Mouse (Mus musculus) naive thymus-derived CD4-positive, alpha-beta T cell, adult 2 months (primary cell): ENCODE data around the gene Gm5072.
"Not testable (repeated sequence)": the region's sequence is repeated elsewhere in the genome, so short reads cannot be mapped to it uniquely, and the experiment has no call there.

Experiments used
- DNase-seq: peaks from one replicate; pipeline ENCODE4 v3.0.0-alpha.2; 2011; ENCODE audit warnings: low read depth

Gene Gm5072

DNA sequence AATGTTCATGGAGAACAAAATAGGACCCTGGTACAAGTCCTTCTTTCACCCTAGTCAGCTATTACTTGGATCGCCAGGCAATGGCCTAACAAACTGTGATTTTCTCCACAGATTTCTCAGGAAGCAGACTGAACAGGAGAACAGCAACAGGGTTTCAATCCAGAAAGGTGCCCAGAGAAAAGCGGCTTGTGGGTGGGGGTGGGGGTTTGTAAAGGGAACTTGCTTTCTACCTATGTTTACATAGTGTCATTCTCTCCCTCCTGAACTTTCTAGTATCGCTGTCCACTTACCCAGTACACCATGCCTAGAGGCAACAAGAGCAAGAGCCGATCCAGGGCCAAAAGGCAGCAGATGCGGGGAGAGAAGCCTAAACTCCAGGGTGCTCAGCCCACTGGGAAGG is at the start of gene Gm5072:
Gene Gm5072, plus strand, starts transcription at position 301 of the 400 bp plus-strand sequence.
- DNase-seq: not testable (repeated sequence)
